Mouse (Mus musculus) embryonic facial prominence, embryonic 13.5 days (tissue): ENCODE measurements at regions not wholly inside any gene's neighbourhood (a gene's known extent, or its start where the extent isn't known, plus 50 kb on each side); places are given as distances from the start of the nearest gene placed in this dataset.

ENCODE experiments used
- ATAC-seq: fragments of 200-750 bp; cut with Nextera tagmentation; 2 replicates; pipeline ENCODE4 v1.8.0; 2017; ENCODE audit warnings: low read depth; ENCODE audit not compliant: insufficient number of reproducible peaks, insufficient read depth, low FRiP score, low TSS enrichment
- H3K27ac ChIP-seq: fragments of 300-500 bp; sonication (generic); 2 replicates; pipeline ENCODE4 v1.5.1; 2015; ENCODE audit warnings: moderate library complexity, mild to moderate bottlenecking, inconsistent platforms
- H3K27me3 ChIP-seq: fragments of 300-500 bp; sonication (generic); 2 replicates; pipeline ENCODE4 v1.6.1; 2015; ENCODE audit warnings: mild to moderate bottlenecking, inconsistent platforms
- H3K36me3 ChIP-seq: fragments of 300-500 bp; sonication (generic); 2 replicates; pipeline ENCODE4 v1.6.1; 2015; ENCODE audit warnings: mild to moderate bottlenecking, inconsistent platforms
- H3K4me1 ChIP-seq: fragments of 300-500 bp; sonication (generic); 2 replicates; pipeline ENCODE4 v1.6.1; 2015; ENCODE audit warnings: inconsistent platforms
- H3K4me2 ChIP-seq: fragments of 300-500 bp; sonication (generic); 2 replicates; pipeline ENCODE4 v1.6.1; 2015; ENCODE audit warnings: moderate library complexity, mild to moderate bottlenecking, inconsistent platforms
- H3K4me3 ChIP-seq: fragments of 300-500 bp; sonication (generic); 2 replicates; pipeline ENCODE4 v1.5.1; 2015; ENCODE audit warnings: mild to moderate bottlenecking, inconsistent platforms
- H3K9ac ChIP-seq: fragments of 300-500 bp; sonication (generic); 2 replicates; pipeline ENCODE4 v1.6.1; 2015; ENCODE audit warnings: mild to moderate bottlenecking, inconsistent platforms
- H3K9me3 ChIP-seq: fragments of 300-500 bp; sonication (generic); 2 replicates; pipeline ENCODE4 v1.6.1; 2016; ENCODE audit warnings: inconsistent platforms
- WGBS: fragments of 180-500 bp; shearing (Covaris S2); methylation state at CpG from one replicate; pipeline ENCODE4 v1.1.7; 2015; ENCODE audit warnings: mixed read lengths; 5-methylcytosine and 5-hydroxymethylcytosine counted together

- Histone ChIP-seq H3K4me2 (no peak overlapping the region), H3K27me3 (no peaks in the 10 kb centered on the region)
- 86% methylated on average over 2 of the region's 2 CpGs for WGBS
These were observed 464.8 kb downstream of the Ajap1 start for GRCm38 (mm10) chr4:153017816-153018137.

GRCm38 (mm10) chr4:153003338-153003737 is 479.3 kb downstream of the Ajap1 start:
- 77% methylated on average over 3 of the region's 3 CpGs for WGBS
- ATAC-seq = no peak

More at GRCm38 (mm10) chr4:153017816-153018137, 464.8 kb downstream of the Ajap1 start:
- Histone ChIP-seq H3K9ac (no peak overlapping the region), H3K27ac (no peak overlapping the region), H3K4me1 (no peaks in the 10 kb centered on the region), H3K4me3 (no peak overlapping the region), H3K36me3 (no peaks in the 10 kb centered on the region), H3K9me3 (no peaks in the 10 kb centered on the region)
- no peak for ATAC-seq

GRCm38 (mm10) chr4:153002516-153002915 is 480.1 kb downstream of the Ajap1 start:
- no peaks in the 10 kb centered on the region for H3K9me3 ChIP-seq
- ATAC-seq = no peak
- 68% methylated on average over 4 of the region's 4 CpGs for WGBS
- no peaks in the 10 kb centered on the region for H3K4me1 ChIP-seq
- H3K4me3 ChIP-seq = no peak overlapping the region
- no peak overlapping the region for H3K9ac ChIP-seq
- H3K4me2 ChIP-seq = no peak overlapping the region
- H3K36me3 ChIP-seq = no peaks in the 10 kb centered on the region
- no peak overlapping the region for H3K27ac ChIP-seq
- no peaks in the 10 kb centered on the region for H3K27me3 ChIP-seq

More at GRCm38 (mm10) chr4:153003338-153003737, 479.3 kb downstream of the Ajap1 start:
- H3K4me1 ChIP-seq = no peaks in the 10 kb centered on the region
- no peak overlapping the region for H3K4me3 ChIP-seq
- no peaks in the 10 kb centered on the region for H3K36me3 ChIP-seq
- H3K9me3 ChIP-seq = no peaks in the 10 kb centered on the region
- no peak overlapping the region for H3K27ac ChIP-seq
- H3K27me3 ChIP-seq = no peaks in the 10 kb centered on the region
- H3K4me2 ChIP-seq = no peak overlapping the region
- H3K9ac ChIP-seq = no peak overlapping the region

- no peak overlapping the region for H3K9ac ChIP-seq
- no peak overlapping the region for H3K4me2 ChIP-seq
- no peak for ATAC-seq
- no peaks in the 10 kb centered on the region for H3K9me3 ChIP-seq
- no peaks in the 10 kb centered on the region for H3K36me3 ChIP-seq
- H3K4me1 ChIP-seq = no peaks in the 10 kb centered on the region
- H3K4me3 ChIP-seq = no peak overlapping the region
- WGBS = 82% methylated on average over 6 of the region's 6 CpGs
- H3K27me3 ChIP-seq = no peaks in the 10 kb centered on the region
- H3K27ac ChIP-seq = no peak overlapping the region
These were observed 480.9 kb downstream of the Ajap1 start for GRCm38 (mm10) chr4:153001761-153002160.

- H3K4me1 ChIP-seq = no peaks in the 10 kb centered on the region
- no peak for ATAC-seq
- no peak overlapping the region for H3K4me2 ChIP-seq
- H3K9ac ChIP-seq = no peak overlapping the region
- H3K27ac ChIP-seq = no peak overlapping the region
- no peaks in the 10 kb centered on the region for H3K36me3 ChIP-seq
- H3K9me3 ChIP-seq = no peaks in the 10 kb centered on the region
- 58% methylated on average over 18 of the region's 18 CpGs for WGBS
- no peaks in the 10 kb centered on the region for H3K27me3 ChIP-seq
- H3K4me3 ChIP-seq = no peak overlapping the region
These were observed 483.1 kb downstream of the Ajap1 start for GRCm38 (mm10) chr4:152999526-152999925.

- no peak for ATAC-seq
- WGBS = 74% methylated on average over 5 of the region's 5 CpGs
- no peaks in the 10 kb centered on the region for H3K4me1 ChIP-seq
- no peaks in the 10 kb centered on the region for H3K27me3 ChIP-seq
- no peak overlapping the region for H3K9ac ChIP-seq
- H3K9me3 ChIP-seq = no peaks in the 10 kb centered on the region
- H3K27ac ChIP-seq = no peak overlapping the region
- H3K4me3 ChIP-seq = no peak overlapping the region
- no peak overlapping the region for H3K4me2 ChIP-seq
- no peaks in the 10 kb centered on the region for H3K36me3 ChIP-seq
These were observed 485.4 kb downstream of the Ajap1 start for GRCm38 (mm10) chr4:152997251-152997650.

GRCm38 (mm10) chr4:152996641-152997040 is 486.0 kb downstream of the Ajap1 start:
- Histone ChIP-seq H3K4me2 (no peak overlapping the region), H3K9me3 (no peaks in the 10 kb centered on the region), H3K27ac (no peak overlapping the region), H3K9ac (no peak overlapping the region), H3K4me3 (no peak overlapping the region), H3K36me3 (no peaks in the 10 kb centered on the region), H3K27me3 (no peaks in the 10 kb centered on the region; the same call in 1 of the 2 replicates), H3K4me1 (no peaks in the 10 kb centered on the region)
- no peak for ATAC-seq
- WGBS = 70% methylated on average over 2 of the region's 2 CpGs

GRCm38 (mm10) chr4:152995052-152995595 is 487.5 kb downstream of the Ajap1 start:
- WGBS = 72% methylated on average over 5 of the region's 5 CpGs
- Histone ChIP-seq H3K4me2 (no peak overlapping the region), H3K4me3 (no peak overlapping the region), H3K27ac (no peak overlapping the region), H3K4me1 (no peaks in the 10 kb centered on the region), H3K27me3 (no peaks in the 10 kb centered on the region; the same call in none of the 2 replicates), H3K36me3 (no peaks in the 10 kb centered on the region), H3K9me3 (no peaks in the 10 kb centered on the region), H3K9ac (no peak overlapping the region)
- no peak for ATAC-seq

- Histone ChIP-seq H3K36me3 (no peaks in the 10 kb centered on the region), H3K4me1 (no peaks in the 10 kb centered on the region), H3K9ac (no peak overlapping the region), H3K4me3 (no peak overlapping the region), H3K9me3 (no peaks in the 10 kb centered on the region), H3K27ac (no peak overlapping the region), H3K27me3 (no peaks in the 10 kb centered on the region; the same call in none of the 2 replicates), H3K4me2 (no peak overlapping the region)
- no peak for ATAC-seq
- 72% methylated on average over 3 of the region's 3 CpGs for WGBS
These were observed 488.4 kb downstream of the Ajap1 start for GRCm38 (mm10) chr4:152994206-152994605.

- no peak overlapping the region for H3K27ac ChIP-seq
- no peak for ATAC-seq
- no peaks in the 10 kb centered on the region for H3K36me3 ChIP-seq
- no peak overlapping the region for H3K4me2 ChIP-seq
- no peaks in the 10 kb centered on the region for H3K9me3 ChIP-seq
- WGBS = 71% methylated on average over 5 of the region's 5 CpGs
- H3K4me1 ChIP-seq = no peaks in the 10 kb centered on the region
- no peak overlapping the region for H3K4me3 ChIP-seq
- H3K27me3 ChIP-seq = no peaks in the 10 kb centered on the region; the same call in none of the 2 replicates
- no peak overlapping the region for H3K9ac ChIP-seq
These were observed 492.3 kb downstream of the Ajap1 start for GRCm38 (mm10) chr4:152990266-152990665.

- no peak for ATAC-seq
- Histone ChIP-seq H3K4me3 (no peak overlapping the region), H3K36me3 (no peaks in the 10 kb centered on the region), H3K9ac (no peak overlapping the region), H3K9me3 (no peaks in the 10 kb centered on the region), H3K27me3 (no peaks in the 10 kb centered on the region; the same call in none of the 2 replicates), H3K4me1 (no peaks in the 10 kb centered on the region), H3K4me2 (no peak overlapping the region), H3K27ac (no peak overlapping the region)
- 67% methylated on average over 4 of the region's 4 CpGs for WGBS
These were observed 494.9 kb downstream of the Ajap1 start for GRCm38 (mm10) chr4:152987726-152988125.

- 68% methylated on average over 8 of the region's 8 CpGs for WGBS
- Histone ChIP-seq H3K9me3 (no peaks in the 10 kb centered on the region), H3K27ac (no peak overlapping the region), H3K4me3 (no peak overlapping the region), H3K9ac (no peak overlapping the region), H3K27me3 (no peaks in the 10 kb centered on the region), H3K4me1 (no peaks in the 10 kb centered on the region), H3K36me3 (no peaks in the 10 kb centered on the region), H3K4me2 (no peak overlapping the region)
- ATAC-seq = no peak
These were observed 497.5 kb upstream of the Kcnab2 start for GRCm38 (mm10) chr4:152975012-152975675.
